Mouse (Mus musculus) embryo, embryonic 10 days (tissue): ENCODE data around the gene Shc4.
A peak's percentile ranks its signal among the peaks of the same experiment; 100 is the strongest.

Experiments
- DNase-seq: peaks from one replicate; pipeline ENCODE4 v3.0.0-alpha.2; 2015; ENCODE audit warnings: low spot score

The Shc4 gene

GRCm38 (mm10) chr2:125630010-125630409, 93.9 kb downstream of the Shc4 start:
- no peak for DNase-seq

GRCm38 (mm10) chr2:125628487-125628886, 95.5 kb downstream of the Shc4 start:
- no peak for DNase-seq

DNA sequence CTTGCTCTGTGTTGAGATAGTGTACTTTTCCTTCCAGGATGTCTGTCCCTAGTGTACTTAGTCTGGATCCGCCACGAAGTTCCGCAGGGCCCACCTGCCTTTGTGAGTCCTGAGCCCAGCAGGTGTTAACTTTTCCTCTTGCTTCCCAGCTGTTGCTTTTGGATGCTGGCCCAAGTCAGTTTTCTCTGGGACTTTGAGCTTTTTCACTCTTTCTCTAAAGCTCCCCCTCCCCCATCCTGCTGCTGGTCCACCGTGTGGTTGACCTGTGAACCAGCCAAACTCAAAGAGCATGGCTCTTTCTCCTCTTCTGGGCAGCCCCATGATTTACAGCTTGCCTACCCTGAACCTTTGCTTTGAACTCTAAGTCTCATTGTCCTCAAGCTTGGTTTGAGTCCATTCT, 97.4 kb downstream of the Shc4 start:
- DNase-seq = no peak

DNA sequence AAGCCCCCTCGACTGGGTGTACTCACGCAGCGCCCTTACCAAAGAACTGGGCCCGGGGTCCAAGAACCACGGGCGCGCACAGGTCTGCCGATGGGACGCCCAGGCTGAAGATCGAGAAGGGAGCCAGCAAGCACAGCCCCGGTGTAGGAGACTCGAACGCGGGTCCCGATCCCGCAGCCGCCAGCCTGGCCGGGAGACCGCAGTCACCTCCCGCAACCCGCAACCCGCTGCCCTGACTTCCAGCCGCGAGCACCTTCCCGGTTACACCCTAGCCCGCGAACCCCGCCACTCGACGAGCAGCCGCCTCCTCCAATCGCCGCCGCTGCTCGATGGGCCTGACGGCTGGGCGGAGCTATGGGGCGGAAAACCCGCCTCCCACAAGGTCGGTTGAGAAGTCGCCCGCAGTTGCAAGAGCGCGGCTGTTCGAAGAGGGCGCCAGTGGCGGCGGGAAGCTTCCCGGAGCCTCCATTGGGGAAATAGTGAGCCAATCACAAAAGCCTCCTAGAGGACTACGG, 99.1 kb downstream of the Shc4 start, which contains the start of gene Cep152:
TSS of gene Cep152 (minus strand) at position 277 of the 515 bp plus-strand sequence.
- DNase-seq = peak; percentile 98

- no peak for DNase-seq
These were observed 99.7 kb downstream of the Shc4 start for GRCm38 (mm10) chr2:125624127-125624685.

DNA sequence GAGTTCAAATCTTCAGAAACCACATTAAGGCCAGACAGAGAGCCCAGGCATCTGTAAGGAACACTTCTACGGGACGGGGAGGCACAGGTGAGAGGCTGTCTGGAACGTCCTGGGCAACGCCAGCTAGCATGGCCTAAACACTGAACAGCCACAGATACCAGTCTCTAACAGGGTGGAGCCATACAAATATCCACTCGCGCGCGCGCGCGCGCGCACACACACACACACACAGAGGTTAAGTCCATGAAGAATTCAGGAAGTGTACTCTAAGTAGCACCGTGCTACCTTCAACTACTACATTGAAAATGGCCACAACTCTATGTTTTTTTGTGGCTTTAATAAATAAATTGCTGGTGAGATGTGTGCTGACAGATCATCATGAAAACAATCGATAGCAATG, 100.7 kb downstream of the Shc4 start:
- no peak for DNase-seq

DNA sequence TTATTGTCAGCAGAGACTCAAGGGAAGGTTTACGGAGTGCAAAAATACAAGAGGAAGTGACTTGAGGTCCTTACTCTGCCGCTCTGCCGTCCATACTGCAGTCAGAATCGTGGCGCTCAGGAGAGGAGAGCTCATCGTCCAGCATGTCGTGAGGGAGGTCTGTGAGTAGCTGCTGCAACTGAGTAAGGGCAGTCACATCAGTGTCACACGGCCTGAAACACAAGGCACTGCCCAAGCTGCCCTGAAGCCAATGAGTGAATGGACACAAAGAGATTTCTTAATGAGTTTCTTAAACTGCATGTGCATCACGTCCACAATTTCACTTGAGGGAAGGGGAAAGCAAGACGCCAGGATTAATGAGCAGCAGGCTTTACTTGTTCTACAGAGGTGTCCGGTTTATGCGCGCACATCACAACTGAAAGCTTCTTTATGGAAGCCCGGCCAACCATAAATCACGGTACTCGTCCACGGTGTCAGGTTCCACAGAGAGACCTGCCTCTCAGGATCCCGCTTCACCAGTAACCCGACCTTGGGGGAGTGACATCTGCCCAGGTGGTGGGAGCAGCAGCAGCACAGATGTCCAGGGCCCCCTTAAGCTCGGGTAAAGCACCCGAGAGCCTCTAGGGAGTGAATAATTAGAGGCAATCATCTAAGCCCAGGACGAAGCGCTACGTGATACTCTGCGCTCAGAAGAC, 103.6 kb downstream of the Shc4 start:
- peak; percentile 78 for DNase-seq

GRCm38 (mm10) chr2:125615858-125616424, 108.0 kb downstream of the Shc4 start:
- no peak for DNase-seq

GRCm38 (mm10) chr2:125615440-125615839, 108.5 kb downstream of the Shc4 start:
- DNase-seq = no peak

- no peak for DNase-seq
These were observed 117.6 kb downstream of the Shc4 start for GRCm38 (mm10) chr2:125606220-125606845.

- DNase-seq = peak; percentile 64
These were observed 119.3 kb downstream of the Shc4 start for GRCm38 (mm10) chr2:125604646-125605045.

DNA sequence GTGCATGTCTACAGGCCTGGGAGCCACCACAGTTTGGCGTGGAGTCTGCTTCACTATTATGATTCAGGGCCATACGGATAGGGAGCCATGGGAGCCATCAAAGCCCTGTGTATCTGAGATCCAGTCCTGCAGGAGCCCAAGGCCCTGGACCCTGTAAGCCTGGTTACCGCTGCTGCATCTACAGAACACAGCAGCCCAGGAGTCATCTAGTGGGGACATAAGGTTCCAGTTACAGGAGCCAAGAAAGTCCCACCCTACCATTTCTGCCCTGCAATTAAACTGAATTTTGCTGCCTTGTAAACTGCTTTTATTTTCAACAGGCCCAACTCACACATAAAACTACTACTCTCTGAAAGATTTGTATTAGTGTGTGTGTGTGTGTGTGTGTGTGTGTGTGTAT, 121.0 kb downstream of the Shc4 start:
- DNase-seq = no peak

GRCm38 (mm10) chr2:125598958-125599357, 125.0 kb downstream of the Shc4 start:
- DNase-seq = no peak

DNA sequence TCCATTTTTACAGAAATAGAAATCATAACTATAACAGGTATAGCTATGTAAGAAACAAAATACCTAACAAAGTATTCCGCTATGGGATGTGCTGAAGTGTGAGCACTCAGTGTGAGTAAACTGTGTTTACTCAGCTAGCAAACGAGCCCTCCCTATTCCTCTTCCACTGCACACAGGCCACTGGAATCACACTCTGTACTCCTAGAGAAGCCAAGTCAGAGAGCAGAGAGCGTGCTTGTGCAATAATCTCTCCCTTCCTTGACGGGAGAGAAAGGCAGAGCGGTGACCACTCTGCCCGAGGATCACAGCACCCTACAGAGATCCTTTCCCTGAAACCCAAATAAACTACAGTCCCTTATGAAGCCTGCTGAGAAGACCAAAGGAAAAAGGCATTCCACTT, 125.7 kb downstream of the Shc4 start:
- no peak for DNase-seq

DNA sequence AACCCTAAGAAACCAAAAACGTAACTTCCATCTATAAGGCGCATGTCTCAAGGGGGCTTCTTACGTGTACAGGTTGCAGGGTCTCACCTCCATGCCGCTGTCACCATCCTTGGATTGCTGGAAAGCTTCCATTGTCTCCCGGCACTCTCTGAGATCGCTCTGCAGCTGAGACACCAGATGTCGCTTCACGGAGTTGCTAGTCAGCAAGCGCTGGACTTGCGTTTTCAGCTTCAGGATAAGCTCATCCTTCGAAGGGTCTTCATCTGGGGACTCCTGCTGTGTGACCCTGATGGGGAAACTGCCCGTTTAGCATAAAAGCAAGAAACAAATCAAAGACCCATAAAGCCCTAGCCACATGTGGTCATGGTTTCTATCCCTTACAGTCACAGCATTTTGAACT, 129.2 kb downstream of the Shc4 start:
- no peak for DNase-seq

GRCm38 (mm10) chr2:125594072-125594471, 129.9 kb downstream of the Shc4 start:
- DNase-seq = no peak

- DNase-seq = no peak
These were observed 132.1 kb downstream of the Shc4 start for GRCm38 (mm10) chr2:125591895-125592294.

GRCm38 (mm10) chr2:125589287-125589686, 134.7 kb downstream of the Shc4 start:
- DNase-seq = no peak

DNA sequence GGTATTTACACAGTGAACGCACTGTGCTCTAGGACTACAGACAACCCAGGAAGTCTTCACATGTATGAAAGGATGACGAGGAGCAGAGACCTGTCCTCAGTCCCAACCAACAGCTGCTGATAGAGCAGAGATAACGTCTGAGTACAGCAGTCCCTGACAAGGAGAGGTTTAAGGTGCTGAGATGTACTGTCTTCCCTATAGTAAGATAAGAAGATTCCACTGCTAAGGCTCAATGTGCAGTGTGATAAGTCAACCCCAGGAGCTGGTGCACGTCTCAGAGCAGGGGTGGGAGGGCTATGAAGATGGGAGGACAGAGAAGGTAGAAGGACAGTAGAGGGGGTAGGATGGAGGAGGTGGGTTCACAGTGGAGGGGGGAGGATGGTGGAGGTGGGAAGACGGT, 142.9 kb downstream of the Shc4 start:
- DNase-seq = no peak

DNA sequence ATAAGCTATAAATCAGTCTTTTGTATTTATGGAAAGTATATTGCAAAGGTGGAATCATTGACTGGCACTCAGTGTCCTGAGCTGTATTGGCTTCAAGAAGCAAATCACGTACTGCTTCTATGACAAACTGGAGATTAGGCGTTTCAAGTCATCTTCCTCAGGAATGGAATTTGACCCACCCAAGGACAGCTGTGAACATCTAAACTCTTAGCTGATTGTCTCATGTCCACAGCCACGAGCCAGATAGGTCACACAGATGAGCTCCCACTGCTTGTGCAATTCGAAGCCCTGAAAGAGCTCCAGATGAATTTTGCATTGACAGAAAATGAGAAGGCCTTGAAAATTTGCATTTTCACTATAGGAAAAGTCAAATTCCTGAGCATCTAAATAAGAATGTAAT, 146.3 kb downstream of the Shc4 start:
- no peak for DNase-seq
